Mouse (Mus musculus) large intestine, adult 2 months (tissue): ENCODE data around the gene Pacs1. TPM values are rescaled to one million over a fixed set of nuclear protein-coding genes. Genes with fewer than 3 reads are reported as not detected.

Experiments used
- polyA plus RNA-seq: library from polyadenylated mRNA; depleted of rRNA; stranded (reverse); fragments of >200 nt; gene quantifications from 2 replicates; pipeline ENCODE4 v1.2.3, GENCODE M21; 2012; rRNA removed

Pacs1 gene
- polyA plus RNA-seq, 1 experiment = 7.3 TPM

Other genes starting within 250 kb of the Pacs1 start
- gene Slc29a2, start 249.3 kb downstream of the Pacs1 start, polyA plus RNA-seq = 3.6 and 6.8 TPM in 2 replicates
- 13.6 and 14.7 TPM in 2 replicates for gene B4gat1, start 234.3 kb downstream of the Pacs1 start, polyA plus RNA-seq
- 0.64 and 0.67 TPM in 2 replicates for gene AC124502.3, start 234.2 kb downstream of the Pacs1 start, polyA plus RNA-seq
- gene Brms1, start 231.8 kb downstream of the Pacs1 start, polyA plus RNA-seq = 44.3 and 46.3 TPM in 2 replicates
- gene Rin1, start 222.6 kb downstream of the Pacs1 start, polyA plus RNA-seq = 3.2 and 7.0 TPM in 2 replicates
- 4.1 and 5.4 TPM in 2 replicates for gene Cd248, start 205.0 kb downstream of the Pacs1 start, polyA plus RNA-seq
- gene Tmem151a, start 187.6 kb downstream of the Pacs1 start, polyA plus RNA-seq = 1.8 and 2.0 TPM in 2 replicates
- gene Yif1a, start 184.6 kb downstream of the Pacs1 start, polyA plus RNA-seq = 224 and 270 TPM in 2 replicates
- gene Cnih2, start 174.6 kb downstream of the Pacs1 start, polyA plus RNA-seq = 1.3 and 1.5 TPM in 2 replicates
- gene Rab1b, start 166.0 kb downstream of the Pacs1 start, polyA plus RNA-seq = 181 and 205 TPM in 2 replicates
- 13.6 and 17.0 TPM in 2 replicates for gene Klc2, start 154.6 kb downstream of the Pacs1 start, polyA plus RNA-seq
- 71.5 and 85.8 TPM in 2 replicates for gene Sf3b2, start 22.3 kb upstream of the Pacs1 start, polyA plus RNA-seq
- gene Gal3st3, start 25.2 kb upstream of the Pacs1 start, polyA plus RNA-seq = 0.05 and 0.16 TPM in 2 replicates
- not detected in 2 replicates for gene Catsper1, start 62.6 kb upstream of the Pacs1 start, polyA plus RNA-seq
- 287 and 392 TPM in 2 replicates for gene Cst6, start 76.5 kb upstream of the Pacs1 start, polyA plus RNA-seq
- 26.9 and 35.5 TPM in 2 replicates for gene Eif1ad, start 93.6 kb upstream of the Pacs1 start, polyA plus RNA-seq
- gene Banf1, start 94.0 kb upstream of the Pacs1 start, polyA plus RNA-seq = 196 and 232 TPM in 2 replicates
- gene Sart1, start 115.6 kb upstream of the Pacs1 start, polyA plus RNA-seq = 23.3 and 25.3 TPM in 2 replicates
- 0.45 and 1.2 TPM in 2 replicates for gene Tsga10ip, start 129.4 kb upstream of the Pacs1 start, polyA plus RNA-seq
- gene Drap1, start 151.9 kb upstream of the Pacs1 start, polyA plus RNA-seq = 98.0 and 108 TPM in 2 replicates
- gene AI837181, start 152.0 kb upstream of the Pacs1 start, polyA plus RNA-seq = 51.9 and 55.5 TPM in 2 replicates
- gene Fosl1, start 174.4 kb upstream of the Pacs1 start, polyA plus RNA-seq = 0.12 and 0.60 TPM in 2 replicates
- 2.1 and 2.4 TPM in 2 replicates for gene Ccdc85b, start 184.8 kb upstream of the Pacs1 start, polyA plus RNA-seq
- 140 and 162 TPM in 2 replicates for gene Fibp, start 187.5 kb upstream of the Pacs1 start, polyA plus RNA-seq
- gene Ctsw, start 195.4 kb upstream of the Pacs1 start, polyA plus RNA-seq = 12.4 and 14.9 TPM in 2 replicates
- gene Efemp2, start 200.8 kb upstream of the Pacs1 start, polyA plus RNA-seq = 30.2 and 37.5 TPM in 2 replicates
- 23.6 and 29.1 TPM in 2 replicates for gene Mus81, start 215.3 kb upstream of the Pacs1 start, polyA plus RNA-seq
- 697 and 725 TPM in 2 replicates for gene Cfl1, start 217.3 kb upstream of the Pacs1 start, polyA plus RNA-seq
- gene 1700020D05Rik, start 230.7 kb upstream of the Pacs1 start, polyA plus RNA-seq = 0.14 and 0.15 TPM in 2 replicates
- gene Snx32, start 237.4 kb upstream of the Pacs1 start, polyA plus RNA-seq = 3.2 and 3.7 TPM in 2 replicates